Mouse (Mus musculus) v-Abl transformed pro-B cells (cell line): ENCODE data around the gene Acmsd.

ENCODE experiments used
- in situ Hi-C, 2 experiments: fragments of 400-800 bp; cut with MboI; formaldehyde crosslinking; loops; one replicate each; pipeline ENCODE4 v1.15.1; 2025; ENCODE audit not compliant: unreplicated experiment in 2 of 2

Gene Acmsd

GRCm38 (mm10) chr1:127773803-127774500 is 44.7 kb downstream of the Acmsd start, which contains the start of gene Ccnt2:
Gene Ccnt2 (plus strand): TSS chr1:127774164.
- in situ Hi-C loops = loop anchor here in 1 of 2 experiments (10.0 to 25.0 kb wide), 2 partner anchors 569 to 762 kb away; partner anchors contain the start of gene Mgat5

- in situ Hi-C loops = loop anchor here in 1 of 2 experiments (10.0 to 25.0 kb wide), 2 partner anchors 570 to 762 kb away; partner anchors contain the start of gene Mgat5
Observed at GRCm38 (mm10) chr1:127774501-127774880, 45.3 kb downstream of the Acmsd start.

GRCm38 (mm10) chr1:127775206-127775720 is 46.0 kb downstream of the Acmsd start:
- in situ Hi-C loops = loop anchor here in 1 of 2 experiments (10.0 kb wide), 1 partner anchor 570 kb away; the partner anchor contains the start of gene Mgat5

GRCm38 (mm10) chr1:127776246-127776645 is 47.0 kb downstream of the Acmsd start:
- in situ Hi-C loops = loop anchor here in 1 of 2 experiments (10.0 kb wide), 1 partner anchor 571 kb away; the partner anchor contains the start of gene Mgat5

GRCm38 (mm10) chr1:127778611-127779010 is 49.4 kb downstream of the Acmsd start:
- in situ Hi-C loops = loop anchor here in 1 of 2 experiments (10.0 kb wide), 1 partner anchor 574 kb away; the partner anchor contains the start of gene Mgat5

GRCm38 (mm10) chr1:127780142-127780541 is 50.9 kb downstream of the Acmsd start:
- in situ Hi-C loops = no loop called here

GRCm38 (mm10) chr1:127780849-127781248 is 51.6 kb downstream of the Acmsd start:
- in situ Hi-C loops = no loop called here

- in situ Hi-C loops = no loop called here
Observed at GRCm38 (mm10) chr1:127783862-127784261, 54.6 kb downstream of the Acmsd start.

GRCm38 (mm10) chr1:127785882-127786281 is 56.7 kb downstream of the Acmsd start:
- in situ Hi-C loops = no loop called here

- in situ Hi-C loops = no loop called here
Observed at GRCm38 (mm10) chr1:127788943-127789342, 59.7 kb downstream of the Acmsd start.

GRCm38 (mm10) chr1:127793459-127793858 is 64.2 kb downstream of the Acmsd start:
- in situ Hi-C loops = no loop called here

- in situ Hi-C loops = no loop called here
Observed at GRCm38 (mm10) chr1:127795087-127795769, 66.0 kb downstream of the Acmsd start.

- in situ Hi-C loops = no loop called here
Observed at GRCm38 (mm10) chr1:127796341-127796740, 67.1 kb downstream of the Acmsd start.

- in situ Hi-C loops = no loop called here
Observed at GRCm38 (mm10) chr1:127796752-127797151, 67.5 kb downstream of the Acmsd start.

- in situ Hi-C loops = no loop called here
Observed at GRCm38 (mm10) chr1:127802916-127803315, 73.7 kb downstream of the Acmsd start.

- in situ Hi-C loops = no loop called here
Observed at GRCm38 (mm10) chr1:127808671-127809070, 79.5 kb downstream of the Acmsd start.

GRCm38 (mm10) chr1:127812929-127813328 is 83.7 kb downstream of the Acmsd start:
- in situ Hi-C loops = no loop called here

- in situ Hi-C loops = no loop called here
Observed at GRCm38 (mm10) chr1:127816381-127816780, 87.2 kb downstream of the Acmsd start.
